ENCODE assay signal across 8 mouse cellular contexts in genomic region chr4:126977467-126977866, GRCm38 (mm10). TPM values are rescaled to one million over a fixed set of nuclear protein-coding genes. Genes with fewer than 3 reads are reported as not detected.
DNase-seq lines count a peak whose midpoint lies in the region; ATAC-seq and TF ChIP-seq lines count a peak whose summit lies in the region.
"Had no signal": no experiment of that assay in that cellular context is flagged by ENCODE, and none has a peak within 500 bp of the region (broad histone marks: within the 10 kb centered on the region; RNA-seq: fewer than 3 reads in every experiment).

No protein-coding gene starts in this region.

- peak; percentile 66 for DNase-seq in kidney, adult 18-20 months
- peak; percentile 85 for DNase-seq in ZHBTc4 (ENCODE audit: low read depth, low spot score)
- DNase-seq in heart, postnatal 4 days: peak; percentile 53
- DNase-seq in retina, adult 2 months (ENCODE audit: low read depth, low spot score): peak; percentile 47

- no peak for ATAC-seq in kidney, embryonic 16.5 days (ENCODE audit: low FRiP score, low TSS enrichment)
- ATAC-seq in erythroblast, adult 5-6 weeks (replicated peaks; ENCODE audit: low FRiP score, poor library complexity, severe bottlenecking): no peak; the same call in 1 of the 2 replicates

- H3K4me1 ChIP-seq in kidney, embryonic 16.5 days (ENCODE audit: insufficient read depth, low read length): no peaks in the 10 kb centered on the region
- peaks cover 26% of the 10 kb centered on the region for H3K4me1 ChIP-seq in E14TG2a.4 (replicated peaks; ENCODE audit: low read depth, low read length)
- H3K4me1 ChIP-seq: neural tube, embryonic 13.5 days had no signal

- H3K4me2 ChIP-seq in kidney, embryonic 16.5 days (replicated peaks; ENCODE audit: low read depth, low read length): no peak overlapping the region
- H3K4me2 ChIP-seq: neural tube, embryonic 13.5 days had no signal

- no peak overlapping the region for H3K27ac ChIP-seq in kidney, embryonic 16.5 days (ENCODE audit: low read length)
- H3K27ac ChIP-seq: neural tube, embryonic 13.5 days had no signal

- no peaks in the 10 kb centered on the region for H3K9me3 ChIP-seq in kidney, embryonic 16.5 days (ENCODE audit: low read length)
- H3K9me3 ChIP-seq in E14TG2a.4 (ENCODE audit: low read length): no peaks in the 10 kb centered on the region
- H3K9me3 ChIP-seq: neural tube, embryonic 13.5 days had no signal

- no peaks in the 10 kb centered on the region for H3K36me3 ChIP-seq in kidney, embryonic 16.5 days (ENCODE audit: insufficient read depth, low read length)
- H3K36me3 ChIP-seq in E14TG2a.4 (ENCODE audit: insufficient read depth, low read length): no peaks in the 10 kb centered on the region
- H3K36me3 ChIP-seq: neural tube, embryonic 13.5 days had no signal

- no peak overlapping the region for H3K9ac ChIP-seq in kidney, embryonic 16.5 days (replicated peaks; ENCODE audit: low read length)
- H3K9ac ChIP-seq: neural tube, embryonic 13.5 days had no signal

- TF ChIP-seq CTCF in E14TG2a.4 (conservative IDR thresholded peaks at IDR 0.05; ENCODE audit: low read length): peak; percentile 57

- no peak overlapping the region for H3K4me3 ChIP-seq in kidney, embryonic 16.5 days (ENCODE audit: low read length)
- no peak overlapping the region for H3K4me3 ChIP-seq in E14TG2a.4 (replicated peaks; ENCODE audit: low read length)
- H3K4me3 ChIP-seq: neural tube, embryonic 13.5 days had no signal

- no peaks in the 10 kb centered on the region for H3K27me3 ChIP-seq in kidney, embryonic 16.5 days (ENCODE audit: insufficient read depth, low read length)
- no peaks in the 10 kb centered on the region for H3K27me3 ChIP-seq in E14TG2a.4 (ENCODE audit: insufficient read depth, low read length)
- H3K27me3 ChIP-seq: neural tube, embryonic 13.5 days had no signal

RNA-seq across cellular contexts. Expression of gene Zmym4, which starts 9.5 kb away (rescaled TPM):
- 14.4 and 22.5 TPM in 2 replicates for polyA plus RNA-seq in kidney, embryonic 16.5 days (2015; fragmentation: Nextera tagmentation; extraction: Ambion mirVana)
- 10 to 100 TPM; 36.0 to 38.1 TPM for total RNA-seq in heart, postnatal 4 days (2021)
- 11.7 and 12.1 TPM in 2 replicates for total RNA-seq in erythroblast, adult 5-6 weeks (2015; ENCODE audit: low replicate concordance)
- 7.5 and 9.6 TPM in 2 replicates for total RNA-seq in erythroblast, adult 5-6 weeks (2017; ENCODE audit: low replicate concordance)

RNA-seq across cellular contexts. Expression of gene Sfpq, which starts 43.7 kb away (rescaled TPM):
- 60.9 and 73.5 TPM in 2 replicates for polyA plus RNA-seq in kidney, embryonic 16.5 days (2015; fragmentation: Nextera tagmentation; extraction: Ambion mirVana)
- total RNA-seq in heart, postnatal 4 days (2021): 100 to 1,000 TPM; 182 to 205 TPM
- total RNA-seq in erythroblast, adult 5-6 weeks (2015; ENCODE audit: low replicate concordance): 235 and 246 TPM in 2 replicates
- 508 and 629 TPM in 2 replicates for total RNA-seq in erythroblast, adult 5-6 weeks (2017; ENCODE audit: low replicate concordance)
